Mouse (Mus musculus) MEL (cell line): Measurements from ENCODE around the gene Fblim1. TPM values are rescaled to one million over a fixed set of nuclear protein-coding genes. Genes with fewer than 3 reads are reported as not detected.

Source experiments
- DNase-seq: peaks from one replicate; pipeline ENCODE4 v3.0.0; 2011; ENCODE audit warnings: low read depth, low spot score
- H3K27ac ChIP-seq: 2 replicates; pipeline ENCODE4 v1.5.1; 2012; ENCODE audit warnings: low read depth, mild to moderate bottlenecking, control low read depth, low read length, moderate library complexity; ENCODE audit not compliant: control insufficient read depth
- H3K27me3 ChIP-seq, 2 experiments: fragments of 150-350 bp in 1 of 2; sonication (generic) in 1 of 2; 2 replicates each; pipeline ENCODE4 v1.6.1; 2012; ENCODE audit warnings: low read length in 2 of 2, mild to moderate bottlenecking in 2 of 2, improper control_type of control experiment in 1 of 2, moderate library complexity in 1 of 2; ENCODE audit not compliant: insufficient read depth in 2 of 2, control insufficient read depth in 1 of 2
- H3K36me3 ChIP-seq, 2 experiments: 2 replicates each; pipeline ENCODE4 v1.6.1; 2012 to 2014; ENCODE audit warnings: low read length in 2 of 2, improper control_type of control experiment in 1 of 2, inconsistent platforms in 1 of 2, mild to moderate bottlenecking in 1 of 2; ENCODE audit not compliant: insufficient read depth in 2 of 2, control insufficient read depth in 1 of 2
- H3K4me1 ChIP-seq, 2 experiments: fragments of 150-350 bp in 1 of 2; sonication (generic) in 1 of 2; 2 replicates each; pipeline ENCODE4 v1.6.1; 2012; ENCODE audit warnings: low read length in 2 of 2, improper control_type of control experiment in 1 of 2, mild to moderate bottlenecking in 1 of 2; ENCODE audit not compliant: insufficient read depth in 2 of 2, control insufficient read depth in 1 of 2
- H3K4me3 ChIP-seq, 2 experiments: fragments of 150-350 bp in 1 of 2; sonication (generic) in 1 of 2; 2 replicates each; pipeline ENCODE4 v1.5.1; 2012; ENCODE audit warnings: low read depth in 2 of 2, low read length in 2 of 2, mild to moderate bottlenecking in 2 of 2, moderate library complexity in 2 of 2, control low read depth in 1 of 2, improper control_type of control experiment in 1 of 2; ENCODE audit not compliant: control insufficient read depth in 1 of 2, insufficient read depth in 1 of 2
- H3K79me2 ChIP-seq: 2 replicates; pipeline ENCODE4 v1.6.1; 2012; ENCODE audit warnings: mild to moderate bottlenecking, low read length, moderate library complexity; ENCODE audit not compliant: control insufficient read depth, poor library complexity, insufficient read depth
- H3K9ac ChIP-seq: 2 replicates; pipeline ENCODE4 v1.6.1; 2012; ENCODE audit warnings: low read depth, mild to moderate bottlenecking, control low read depth, low read length, moderate library complexity; ENCODE audit not compliant: control insufficient read depth, poor library complexity, severe bottlenecking
- H3K9me3 ChIP-seq: fragments of 150-350 bp; sonication (generic); replicated peaks from 2 replicates; pipeline ENCODE4 v1.6.1; 2012; ENCODE audit warnings: mild to moderate bottlenecking, low read length, improper control_type of control experiment, moderate library complexity; ENCODE audit not compliant: insufficient read depth
- BHLHE40 ChIP-seq: IDR thresholded peaks from 2 replicates; pipeline ENCODE4 v1.6.1; 2012; ENCODE audit warnings: low read depth, mild to moderate bottlenecking, inconsistent platforms, low read length, improper control_type of control experiment, borderline replicate concordance
- CHD2 ChIP-seq: IDR thresholded peaks from 2 replicates; pipeline ENCODE4 v1.6.1; 2011; ENCODE audit warnings: low read length, improper control_type of control experiment
- CTCF ChIP-seq, 3 experiments: IDR thresholded peaks in 2 of 3; conservative IDR thresholded peaks in 1 of 3; 2 replicates each; pipeline ENCODE4 v1.5.1; 2011 to 2012; ENCODE audit warnings: low read length in 3 of 3, low read depth in 2 of 3, mild to moderate bottlenecking in 2 of 3, improper control_type of control experiment in 1 of 3, inconsistent platforms in 1 of 3, mixed read lengths in 1 of 3, moderate library complexity in 1 of 3; ENCODE audit not compliant: control insufficient read depth in 1 of 3, insufficient read depth in 1 of 3, poor library complexity in 1 of 3, severe bottlenecking in 1 of 3
- ELF1 ChIP-seq: IDR thresholded peaks from 2 replicates; pipeline ENCODE4 v1.6.1; 2014; ENCODE audit warnings: low read depth, mild to moderate bottlenecking, inconsistent platforms, low read length, improper control_type of control experiment, moderate library complexity
- EP300 ChIP-seq, 2 experiments: IDR thresholded peaks; 2 replicates each; pipeline ENCODE4 v1.6.1; 2011; ENCODE audit warnings: improper control_type of control experiment in 2 of 2, low read length in 2 of 2, low read depth in 1 of 2, mild to moderate bottlenecking in 1 of 2
- ETS1 ChIP-seq: IDR thresholded peaks from 2 replicates; pipeline ENCODE4 v1.6.1; 2012; ENCODE audit warnings: low read depth, mild to moderate bottlenecking, inconsistent platforms, low read length, improper control_type of control experiment, moderate library complexity
- GABPA ChIP-seq: IDR thresholded peaks from 2 replicates; pipeline ENCODE4 v1.6.1; 2012; ENCODE audit warnings: low read depth, mild to moderate bottlenecking, inconsistent platforms, low read length, improper control_type of control experiment, moderate library complexity
- HCFC1 ChIP-seq: IDR thresholded peaks from 2 replicates; pipeline ENCODE4 v1.6.1; 2012; ENCODE audit warnings: low read depth, mild to moderate bottlenecking, inconsistent platforms, low read length, improper control_type of control experiment, moderate library complexity
- JUND ChIP-seq: IDR thresholded peaks from 2 replicates; pipeline ENCODE4 v1.6.1; 2011; ENCODE audit warnings: low read depth, mild to moderate bottlenecking, improper control_type of control experiment, low read length
- KAT2A ChIP-seq: conservative IDR thresholded peaks from 2 replicates; pipeline ENCODE4 v1.6.1; 2012; ENCODE audit warnings: low read depth, low read length, improper control_type of control experiment, inconsistent platforms
- MAZ ChIP-seq: IDR thresholded peaks from 2 replicates; pipeline ENCODE4 v1.6.1; 2012; ENCODE audit warnings: low read depth, mild to moderate bottlenecking, inconsistent platforms, low read length, improper control_type of control experiment
- MEF2A ChIP-seq: IDR thresholded peaks from 2 replicates; pipeline ENCODE4 v1.6.1; 2014; ENCODE audit warnings: low read depth, mild to moderate bottlenecking, inconsistent platforms, low read length, improper control_type of control experiment; ENCODE audit not compliant: poor library complexity, insufficient replicate concordance, severe bottlenecking; ENCODE audit errors: extremely low read depth
- MXI1 ChIP-seq: IDR thresholded peaks from 2 replicates; pipeline ENCODE4 v1.6.1; 2011; ENCODE audit warnings: mild to moderate bottlenecking, low read depth, low read length, improper control_type of control experiment
- MYB ChIP-seq: IDR thresholded peaks from 2 replicates; pipeline ENCODE4 v1.6.1; 2011; ENCODE audit warnings: mild to moderate bottlenecking, low read depth, low read length, improper control_type of control experiment
- MYC ChIP-seq: IDR thresholded peaks from 2 replicates; pipeline ENCODE4 v1.6.1; 2011; ENCODE audit warnings: low read depth, mild to moderate bottlenecking, low read length, improper control_type of control experiment, moderate library complexity
- NELFE ChIP-seq: IDR thresholded peaks from 2 replicates; pipeline ENCODE4 v1.6.1; 2011; ENCODE audit warnings: low read depth, low read length, improper control_type of control experiment
- POLR2A ChIP-seq, 2 experiments: IDR thresholded peaks; 2 replicates each; pipeline ENCODE4 v1.6.1; 2011 to 2012; ENCODE audit warnings: low read length in 2 of 2, mild to moderate bottlenecking in 2 of 2, control low read depth in 1 of 2, improper control_type of control experiment in 1 of 2, low read depth in 1 of 2, moderate library complexity in 1 of 2; ENCODE audit not compliant: control insufficient read depth in 1 of 2, insufficient read depth in 1 of 2, poor library complexity in 1 of 2
- POLR2AphosphoS2 ChIP-seq: IDR thresholded peaks from 2 replicates; pipeline ENCODE4 v1.6.1; 2011; ENCODE audit warnings: low read length, improper control_type of control experiment
- POLR2AphosphoS5 ChIP-seq: IDR thresholded peaks from 2 replicates; pipeline ENCODE4 v1.6.1; 2012; ENCODE audit warnings: low read depth, borderline replicate concordance, mild to moderate bottlenecking, inconsistent platforms, low read length, moderate library complexity, mixed read lengths
- RAD21 ChIP-seq: IDR thresholded peaks from 2 replicates; pipeline ENCODE4 v1.6.1; 2011; ENCODE audit warnings: mild to moderate bottlenecking, low read depth, low read length, improper control_type of control experiment
- RCOR1 ChIP-seq: IDR thresholded peaks from 2 replicates; pipeline ENCODE4 v1.6.1; 2012; ENCODE audit warnings: low read depth, mild to moderate bottlenecking, inconsistent platforms, low read length, improper control_type of control experiment
- SIN3A ChIP-seq: IDR thresholded peaks from 2 replicates; pipeline ENCODE4 v1.6.1; 2012; ENCODE audit warnings: low read length, improper control_type of control experiment, inconsistent platforms
- SMC3 ChIP-seq: IDR thresholded peaks from 2 replicates; pipeline ENCODE4 v1.6.1; 2011; ENCODE audit warnings: low read depth, low read length, improper control_type of control experiment
- TCF12 ChIP-seq: IDR thresholded peaks from 2 replicates; pipeline ENCODE4 v1.6.1; 2014; ENCODE audit warnings: low read depth, mild to moderate bottlenecking, inconsistent platforms, low read length, improper control_type of control experiment, moderate library complexity
- UBTF ChIP-seq: IDR thresholded peaks from 2 replicates; pipeline ENCODE4 v1.6.1; 2012; ENCODE audit warnings: low read depth, mild to moderate bottlenecking, inconsistent platforms, low read length, improper control_type of control experiment, moderate library complexity, borderline replicate concordance; ENCODE audit not compliant: insufficient read depth
- USF1 ChIP-seq: IDR thresholded peaks from 2 replicates; pipeline ENCODE4 v1.6.1; 2014; ENCODE audit warnings: low read depth, mild to moderate bottlenecking, inconsistent platforms, low read length, improper control_type of control experiment, moderate library complexity
- USF2 ChIP-seq, 2 experiments: IDR thresholded peaks; 2 replicates each; pipeline ENCODE4 v1.6.1; 2011 to 2012; ENCODE audit warnings: improper control_type of control experiment in 2 of 2, low read length in 2 of 2, borderline replicate concordance in 1 of 2, inconsistent platforms in 1 of 2, low read depth in 1 of 2, mild to moderate bottlenecking in 1 of 2; ENCODE audit not compliant: insufficient read depth in 1 of 2
- ZC3H11A ChIP-seq: IDR thresholded peaks from 2 replicates; pipeline ENCODE4 v1.6.1; 2012; ENCODE audit warnings: low read depth, mild to moderate bottlenecking, inconsistent platforms, low read length, improper control_type of control experiment
- ZKSCAN1 ChIP-seq: IDR thresholded peaks from 2 replicates; pipeline ENCODE4 v1.6.1; 2012; ENCODE audit warnings: low read depth, mild to moderate bottlenecking, inconsistent platforms, low read length, improper control_type of control experiment, moderate library complexity
- ZMIZ1 ChIP-seq: IDR thresholded peaks from 2 replicates; pipeline ENCODE4 v1.6.1; 2012; ENCODE audit warnings: low read depth, mild to moderate bottlenecking, inconsistent platforms, low read length, improper control_type of control experiment, moderate library complexity
- ZNF384 ChIP-seq: IDR thresholded peaks from 2 replicates; pipeline ENCODE4 v1.6.1; 2012; ENCODE audit warnings: low read depth, mild to moderate bottlenecking, inconsistent platforms, low read length, improper control_type of control experiment
- polyA plus RNA-seq, 2 experiments: library from polyadenylated mRNA; stranded (reverse) in 1 of 2; unstranded in 1 of 2; fragments of >175 nt in 1 of 2; fragments of >200 nt in 1 of 2; gene quantifications; 2 replicates each; pipeline versions ENCODE4 v1.2.1 to v1.2.4; 2012; ENCODE audit warnings: low replicate concordance in 2 of 2, low read depth in 1 of 2; ENCODE audit not compliant: insufficient read length in 2 of 2, insufficient read depth in 1 of 2, missing spikeins in 1 of 2
- total RNA-seq: library from RNA; depleted of rRNA; stranded (reverse); fragments of 300-350 nt; gene quantifications from 2 replicates; pipeline ENCODE4 v1.2.3, GENCODE M21; 2012

The Fblim1 gene
- total and polyA plus RNA-seq, 3 experiments = not detected

GRCm38 (mm10) chr4:141574789-141575702, 30.9 kb downstream of the Fblim1 start:
- Histone ChIP-seq H3K79me2 (no peaks in the 10 kb centered on the region), H3K27ac (no peak overlapping the region), H3K9ac (no peak overlapping the region), H3K27me3 (peaks cover 0 to 2% of the 10 kb centered on the region in 2 experiments; a peak in 2 of 4 replicates)
- TF ChIP-seq ZC3H11A (peak; percentile 94), EP300 (IDR thresholded peaks at IDR 0.05; ENCODE audit: low read depth in 1 of 2, low read length in 2 of 2) (no peak), MEF2A (no peak), POLR2A (IDR thresholded peaks at IDR 0.05; ENCODE audit: control insufficient read depth in 1 of 2, insufficient read depth in 1 of 2, low read depth in 1 of 2, low read length in 2 of 2, poor library complexity in 1 of 2) (no peak), SMC3 (peak; percentile 95), TCF12 (no peak), CTCF (IDR thresholded peaks at IDR 0.05 in 2 of 3, conservative IDR thresholded peaks at IDR 0.05 in 1 of 3; ENCODE audit: control insufficient read depth in 1 of 3, insufficient read depth in 1 of 3, low read depth in 2 of 3, low read length in 3 of 3, poor library complexity in 1 of 3, severe bottlenecking in 1 of 3) (peak; percentile 92 to 99 (median 98)), JUND (no peak), CHD2 (no peak), POLR2AphosphoS2 (no peak), MAZ (no peak), KAT2A (no peak), ZNF384 (no peak), RCOR1 (no peak), RAD21 (peak; percentile 97), USF2 (IDR thresholded peaks at IDR 0.05; ENCODE audit: borderline replicate concordance in 1 of 2, insufficient read depth in 1 of 2, low read depth in 1 of 2, low read length in 2 of 2) (no peak), POLR2AphosphoS5 (no peak), ZKSCAN1 (no peak), HCFC1 (no peak), ETS1 (no peak), MYB (no peak), NELFE (no peak), MYC (no peak), UBTF (no peak), SIN3A (no peak), MXI1 (no peak), ZMIZ1 (no peak), GABPA (no peak), BHLHE40 (no peak), USF1 (no peak), ELF1 (no peak)
- TF ChIP-seq, all 39 proteins: peak for 4
- DNase-seq = peak; percentile 81
- no peaks in the 10 kb centered on the region for H3K9me3 ChIP-seq
- H3K36me3 ChIP-seq = no peaks in the 10 kb centered on the region
- H3K4me1 ChIP-seq = peaks cover 0 to 11% of the 10 kb centered on the region in 2 experiments; a peak in 1 of 4 replicates
- no peak overlapping the region for H3K4me3 ChIP-seq
